Mouse (Mus musculus) heart, embryonic 12.5 days (tissue): ENCODE measurements around the gene Flrt1. TPM values are rescaled to one million over a fixed set of nuclear protein-coding genes. Genes with fewer than 3 reads are reported as not detected.

ENCODE experiments used
- ATAC-seq: fragments of 200-750 bp; cut with Nextera tagmentation; 2 replicates; pipeline ENCODE4 v1.8.0; 2017; ENCODE audit warnings: moderate TSS enrichment, moderate library complexity; ENCODE audit not compliant: insufficient number of reproducible peaks, low FRiP score
- H3K27ac ChIP-seq: fragments of 300-500 bp; sonication (generic); 2 replicates; pipeline ENCODE4 v1.5.1; 2016; ENCODE audit warnings: mild to moderate bottlenecking, moderate library complexity; ENCODE audit not compliant: poor library complexity, severe bottlenecking
- H3K27me3 ChIP-seq: fragments of 300-500 bp; sonication (generic); replicated peaks from 2 replicates; pipeline ENCODE4 v1.6.1; 2016; ENCODE audit warnings: mild to moderate bottlenecking, moderate library complexity
- H3K36me3 ChIP-seq: fragments of 300-500 bp; sonication (generic); 2 replicates; pipeline ENCODE4 v1.6.1; 2016; ENCODE audit warnings: mild to moderate bottlenecking, moderate library complexity
- H3K4me1 ChIP-seq: fragments of 300-500 bp; sonication (generic); replicated peaks from 2 replicates; pipeline ENCODE4 v1.6.1; 2016; ENCODE audit warnings: mild to moderate bottlenecking
- H3K4me2 ChIP-seq: fragments of 300-500 bp; sonication (generic); 2 replicates; pipeline ENCODE4 v1.6.1; 2016; ENCODE audit warnings: mild to moderate bottlenecking, moderate library complexity
- H3K4me3 ChIP-seq: fragments of 300-500 bp; sonication (generic); 2 replicates; pipeline ENCODE4 v1.5.1; 2016; ENCODE audit warnings: mild to moderate bottlenecking
- H3K9ac ChIP-seq: fragments of 300-500 bp; sonication (generic); 2 replicates; pipeline ENCODE4 v1.6.1; 2016; ENCODE audit warnings: mild to moderate bottlenecking, moderate library complexity
- H3K9me3 ChIP-seq: fragments of 300-500 bp; sonication (generic); replicated peaks from 2 replicates; pipeline ENCODE4 v1.6.1; 2016; ENCODE audit warnings: mild to moderate bottlenecking, moderate library complexity
- WGBS: fragments of 180-500 bp; shearing (Covaris S2); methylation state at CpG from one replicate; pipeline ENCODE4 v1.1.7; 2016; 5-methylcytosine and 5-hydroxymethylcytosine counted together
- polyA plus RNA-seq: library from polyadenylated mRNA; unstranded; fragments of >200 nt; fragmentation: Nextera tagmentation; extraction: Ambion mirVana; gene quantifications from 2 replicates; pipeline ENCODE4 v1.2.1, GENCODE M21; 2016

The Flrt1 gene
- polyA plus RNA-seq, 1 experiment from 2014 or later: 0.87 TPM

DNA sequence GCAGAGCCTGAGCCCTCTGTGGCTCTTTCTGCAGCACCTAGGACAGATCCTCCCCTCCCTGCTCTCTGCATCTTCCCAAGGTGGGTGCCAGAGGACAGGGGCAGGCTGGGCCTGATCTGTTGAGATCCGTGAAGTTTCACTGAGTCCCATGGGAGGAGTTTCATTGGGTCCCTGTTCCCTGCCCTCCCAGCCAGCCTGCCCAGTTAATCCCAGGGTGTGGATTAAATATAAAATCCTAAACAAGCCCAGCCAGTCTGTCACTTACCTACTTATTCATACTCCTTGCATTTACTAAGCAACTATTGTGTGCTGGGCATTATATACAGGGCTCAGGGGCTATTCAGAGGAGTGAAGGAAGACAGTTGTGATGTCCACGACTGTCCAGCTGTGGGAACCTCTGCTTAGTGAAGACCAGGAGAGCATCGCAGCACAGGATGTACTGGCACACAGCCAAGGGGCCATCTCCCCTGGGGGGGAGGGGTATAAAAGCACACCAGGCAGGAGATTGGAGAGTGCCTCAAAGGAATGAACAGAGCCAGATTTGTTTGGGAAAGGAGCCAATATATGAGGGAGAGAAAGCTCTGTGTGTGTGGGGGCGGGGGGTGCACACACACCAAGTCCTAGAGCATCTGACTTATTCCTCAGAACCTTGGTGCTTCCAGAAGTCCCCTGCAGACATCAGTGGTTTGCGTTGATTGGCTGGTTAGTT lies 36.8 kb upstream of the Flrt1 start:
- Histone ChIP-seq H3K9me3 (no peaks in the 10 kb centered on the region), H3K4me2 (no peak overlapping the region), H3K27ac (no peak overlapping the region), H3K4me3 (no peak overlapping the region), H3K27me3 (peaks cover 62% of the 10 kb centered on the region), H3K4me1 (peaks cover 44% of the 10 kb centered on the region), H3K9ac (no peak overlapping the region), H3K36me3 (no peaks in the 10 kb centered on the region)
- no peak for ATAC-seq
- 41% methylated on average over 5 of the region's 5 CpGs for WGBS

GRCm38 (mm10) chr19:7140856-7141421 lies 35.4 kb upstream of the Flrt1 start:
- 0 out of 2 replicates have a peak overlapping the region, but pooled peaks have one; percentile 39 for H3K9ac ChIP-seq
- 52% methylated on average over 12 of the region's 12 CpGs for WGBS
- no peak overlapping the region for H3K4me2 ChIP-seq
- H3K4me1 ChIP-seq: peaks cover 58% of the 10 kb centered on the region
- no peaks in the 10 kb centered on the region for H3K36me3 ChIP-seq
- peaks cover 58% of the 10 kb centered on the region for H3K27me3 ChIP-seq
- ATAC-seq: no peak
- no peaks in the 10 kb centered on the region for H3K9me3 ChIP-seq
- H3K4me3 ChIP-seq: no peak overlapping the region
- H3K27ac ChIP-seq: no peak overlapping the region

DNA sequence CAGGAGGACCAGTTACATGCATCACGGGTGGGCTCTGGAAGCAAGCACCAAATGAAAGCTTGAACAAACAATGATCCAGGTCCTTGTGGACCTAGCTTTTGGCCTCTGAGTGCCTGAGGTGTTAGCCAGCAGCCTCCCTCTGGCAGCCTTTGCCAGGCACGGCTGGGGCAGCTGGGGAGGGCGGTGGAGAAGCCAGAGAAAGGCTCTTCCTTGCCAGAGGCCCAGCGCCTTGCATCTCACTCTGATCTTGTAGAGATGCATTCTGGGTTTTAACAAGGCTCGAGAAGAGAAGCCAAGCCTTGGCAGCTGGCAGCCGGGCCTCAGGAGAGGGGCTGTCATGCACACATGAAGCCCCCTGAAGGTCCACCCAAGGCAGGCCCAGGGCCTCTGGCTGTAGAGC lies 34.8 kb upstream of the Flrt1 start:
- H3K4me3 ChIP-seq: no peak overlapping the region
- 75% methylated on average over 6 of the region's 6 CpGs for WGBS
- H3K9me3 ChIP-seq: no peaks in the 10 kb centered on the region
- H3K36me3 ChIP-seq: no peaks in the 10 kb centered on the region
- no peak overlapping the region for H3K4me2 ChIP-seq
- no peak overlapping the region for H3K27ac ChIP-seq
- H3K27me3 ChIP-seq: peaks cover 52% of the 10 kb centered on the region
- H3K9ac ChIP-seq: no peak overlapping the region
- H3K4me1 ChIP-seq: peaks cover 64% of the 10 kb centered on the region
- no peak for ATAC-seq

DNA sequence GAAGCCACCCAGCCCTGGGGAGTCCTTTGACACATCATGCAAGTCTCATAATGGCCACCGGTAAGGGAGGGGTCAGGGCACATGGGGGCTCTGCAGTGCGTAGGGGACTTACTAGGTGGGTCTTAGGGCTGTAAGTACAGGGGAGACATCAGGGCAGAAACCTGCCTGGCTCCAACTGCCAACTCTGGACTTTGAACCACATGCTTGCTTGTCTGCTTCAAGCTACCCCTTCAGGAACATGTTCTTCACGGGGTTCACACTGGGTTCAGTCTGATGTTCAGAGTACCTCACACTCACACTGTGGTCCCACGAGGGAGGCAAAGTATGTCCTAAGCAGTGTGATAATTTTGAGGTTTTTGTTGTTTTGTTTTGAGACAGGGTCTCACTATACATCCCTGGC lies 33.8 kb upstream of the Flrt1 start:
- Histone ChIP-seq H3K9ac (no peak overlapping the region), H3K9me3 (no peaks in the 10 kb centered on the region), H3K27ac (no peak overlapping the region), H3K27me3 (peaks cover 42% of the 10 kb centered on the region), H3K4me3 (no peak overlapping the region), H3K36me3 (no peaks in the 10 kb centered on the region), H3K4me1 (peaks cover 73% of the 10 kb centered on the region), H3K4me2 (no peak overlapping the region)
- no peak for ATAC-seq
- 67% methylated on average over 4 of the region's 4 CpGs for WGBS

- Histone ChIP-seq H3K4me3 (no peak overlapping the region), H3K27ac (no peak overlapping the region), H3K9ac (no peak overlapping the region), H3K9me3 (no peaks in the 10 kb centered on the region), H3K36me3 (no peaks in the 10 kb centered on the region), H3K4me1 (peaks cover 73% of the 10 kb centered on the region), H3K27me3 (peaks cover 43% of the 10 kb centered on the region), H3K4me2 (no peak overlapping the region)
- WGBS: 74% methylated on average over 14 of the region's 14 CpGs
- ATAC-seq: no peak
Measured at GRCm38 (mm10) chr19:7138327-7138726, 32.8 kb upstream of the Flrt1 start.

DNA sequence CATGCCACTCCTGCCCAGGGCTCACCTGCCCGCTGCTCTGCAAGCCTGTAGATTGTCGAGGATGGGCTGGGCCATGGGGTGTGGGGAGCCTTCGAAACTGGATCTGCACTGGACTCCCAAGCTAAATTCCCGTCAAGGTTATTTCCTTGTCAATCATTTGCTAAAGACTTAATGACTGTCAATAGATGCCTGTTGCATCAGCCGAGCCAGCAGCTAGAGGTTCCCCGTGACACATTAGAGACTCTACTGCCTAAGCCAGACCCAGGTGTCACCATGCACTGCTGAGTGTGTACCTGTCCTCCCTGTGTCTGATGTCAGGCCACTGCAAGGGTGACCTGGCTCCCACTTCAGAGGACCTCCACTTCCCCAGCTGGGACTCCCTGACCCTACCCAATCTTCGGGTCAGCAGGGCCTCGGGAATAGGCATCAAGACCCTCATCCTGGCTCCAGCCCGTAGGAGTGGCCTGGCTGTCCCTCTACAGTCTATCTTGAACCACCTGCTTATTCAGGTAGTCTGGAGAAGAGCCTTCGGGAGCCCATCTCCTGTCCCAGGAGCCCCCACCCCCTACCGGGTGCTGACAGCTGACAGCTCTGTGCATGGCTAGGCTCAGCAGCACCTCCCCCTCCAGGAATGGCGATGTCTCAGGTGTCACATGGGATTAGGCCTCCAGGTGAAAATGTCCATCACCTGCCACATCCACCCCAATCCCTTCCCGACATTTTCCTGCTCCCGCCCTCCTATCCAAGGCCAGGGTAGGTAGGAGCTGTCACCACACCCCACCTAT lies 31.4 kb upstream of the Flrt1 start:
- Histone ChIP-seq H3K4me1 (peaks cover 60% of the 10 kb centered on the region), H3K4me3 (no peak overlapping the region), H3K4me2 (no peak overlapping the region), H3K27ac (peak overlapping the region; percentile 83; the same call in 1 of the 2 replicates), H3K9me3 (no peaks in the 10 kb centered on the region), H3K27me3 (peaks cover 41% of the 10 kb centered on the region), H3K36me3 (no peaks in the 10 kb centered on the region), H3K9ac (0 out of 2 replicates have a peak overlapping the region, but pooled peaks have one; percentile 16)
- 33% methylated on average over 14 of the region's 14 CpGs for WGBS
- ATAC-seq: no peak

- whole genome bisulfite sequencing: 13% methylated on average over 9 of the region's 9 CpGs
- Histone ChIP-seq H3K9me3 (no peaks in the 10 kb centered on the region), H3K27me3 (peaks cover 37% of the 10 kb centered on the region), H3K27ac (peak overlapping the region; percentile 83), H3K4me2 (no peak overlapping the region), H3K9ac (peak overlapping the region; percentile 49), H3K4me1 (peaks cover 57% of the 10 kb centered on the region), H3K4me3 (no peak overlapping the region), H3K36me3 (no peaks in the 10 kb centered on the region)
- ATAC-seq: no peak
Measured at GRCm38 (mm10) chr19:7136016-7136415, 30.5 kb upstream of the Flrt1 start.

GRCm38 (mm10) chr19:7135525-7135924 lies 30.0 kb upstream of the Flrt1 start:
- Histone ChIP-seq H3K9ac (no peak overlapping the region; the same call in 1 of the 2 replicates), H3K27ac (peak overlapping the region; percentile 83), H3K4me3 (no peak overlapping the region), H3K4me2 (0 out of 2 replicates have a peak overlapping the region, but pooled peaks have one; percentile 8), H3K9me3 (no peaks in the 10 kb centered on the region), H3K27me3 (peaks cover 37% of the 10 kb centered on the region), H3K4me1 (peaks cover 58% of the 10 kb centered on the region), H3K36me3 (no peaks in the 10 kb centered on the region)
- ATAC-seq: 0 out of 2 replicates have a peak, but pooled peaks have one; percentile 8
- WGBS: 7% methylated on average over 9 of the region's 9 CpGs

DNA sequence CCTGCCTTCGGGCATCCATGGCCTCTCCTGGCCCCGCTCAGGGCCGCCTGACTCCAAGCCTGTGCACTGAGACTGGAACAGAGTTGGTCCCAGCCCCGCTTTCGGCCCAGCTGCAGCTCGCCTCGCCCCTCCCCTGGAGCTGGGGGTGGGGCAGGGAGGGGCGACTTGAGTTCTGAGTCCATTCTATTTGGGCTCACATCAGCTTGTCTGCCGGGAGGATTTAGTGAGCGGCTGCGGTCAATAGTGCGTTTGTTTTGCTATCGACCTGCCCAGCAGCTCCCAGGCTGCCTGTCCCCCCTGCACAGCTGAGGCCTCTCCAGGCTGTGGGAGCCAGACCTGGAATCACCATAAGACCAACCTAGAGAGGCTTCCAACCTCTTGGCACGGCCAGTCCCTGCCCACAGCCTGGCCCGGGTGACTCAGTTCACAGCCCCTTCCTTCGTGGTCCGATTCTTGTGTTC lies 29.1 kb upstream of the Flrt1 start:
- peak overlapping the region; percentile 83 for H3K27ac ChIP-seq
- WGBS: 21% methylated on average over 17 of the region's 17 CpGs
- no peaks in the 10 kb centered on the region for H3K9me3 ChIP-seq
- no peak for ATAC-seq
- H3K4me3 ChIP-seq: no peak overlapping the region
- no peaks in the 10 kb centered on the region for H3K36me3 ChIP-seq
- peaks cover 37% of the 10 kb centered on the region for H3K27me3 ChIP-seq
- H3K9ac ChIP-seq: 0 out of 2 replicates have a peak overlapping the region, but pooled peaks have one; percentile 7
- H3K4me1 ChIP-seq: peaks cover 67% of the 10 kb centered on the region
- H3K4me2 ChIP-seq: peak overlapping the region; percentile 27

GRCm38 (mm10) chr19:7133436-7133835 lies 27.9 kb upstream of the Flrt1 start:
- no peak overlapping the region for H3K4me3 ChIP-seq
- no peak for ATAC-seq
- 88% methylated on average over 9 of the region's 9 CpGs for WGBS
- H3K27me3 ChIP-seq: peaks cover 30% of the 10 kb centered on the region
- no peak overlapping the region for H3K27ac ChIP-seq
- H3K9ac ChIP-seq: no peak overlapping the region
- no peak overlapping the region for H3K4me2 ChIP-seq
- H3K4me1 ChIP-seq: peaks cover 78% of the 10 kb centered on the region
- no peaks in the 10 kb centered on the region for H3K9me3 ChIP-seq
- H3K36me3 ChIP-seq: no peaks in the 10 kb centered on the region

DNA sequence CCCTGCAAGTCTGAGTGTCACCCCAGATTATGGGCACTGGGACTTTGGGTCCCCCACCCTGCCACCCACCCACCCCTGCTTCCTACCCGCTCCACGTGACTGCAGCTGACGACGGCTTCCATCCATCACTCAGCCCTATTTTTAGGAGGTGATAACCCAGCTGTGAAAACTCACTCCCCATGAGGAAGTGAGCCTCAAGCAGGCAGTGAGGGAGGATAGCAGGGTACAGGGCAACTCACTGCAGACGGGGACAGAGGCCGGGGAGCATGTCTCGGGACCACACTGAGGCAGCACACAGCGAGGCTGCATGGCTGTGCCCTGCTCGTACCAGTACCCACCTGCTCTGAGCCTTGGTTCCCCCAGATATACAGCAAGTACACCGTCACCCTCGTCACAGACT lies 24.8 kb upstream of the Flrt1 start:
- Histone ChIP-seq H3K4me1 (peaks cover 50% of the 10 kb centered on the region), H3K9ac (no peak overlapping the region), H3K9me3 (no peaks in the 10 kb centered on the region), H3K36me3 (no peaks in the 10 kb centered on the region), H3K27me3 (peaks cover 16% of the 10 kb centered on the region; the same call in 1 of the 2 replicates), H3K4me3 (no peak overlapping the region), H3K27ac (0 out of 2 replicates have a peak overlapping the region, but pooled peaks have one; percentile 9), H3K4me2 (no peak overlapping the region)
- ATAC-seq: no peak
- 27% methylated on average over 11 of the region's 11 CpGs for WGBS
